8 mouse cellular contexts compared by ENCODE assay signal in genomic region chr2:167239262-167239661, GRCm38 (mm10). TPM values are rescaled to one million over a fixed set of nuclear protein-coding genes. Genes with fewer than 3 reads are reported as not detected.
DNase-seq lines count a peak whose midpoint lies in the region; ATAC-seq and TF ChIP-seq lines count a peak whose summit lies in the region.
"Had no signal": no experiment of that assay in that cellular context is flagged by ENCODE, and none has a peak within 500 bp of the region (broad histone marks: within the 10 kb centered on the region; RNA-seq: fewer than 3 reads in every experiment).

No protein-coding gene starts in this region.

- H3K4me3 ChIP-seq in kidney, adult 2 months (ENCODE audit: insufficient read depth, low read depth, low read length): peak overlapping the region; percentile 26; the same call in 1 of the 2 replicates
- peak overlapping the region; percentile 72 for H3K4me3 ChIP-seq in embryonic facial prominence, embryonic 10.5 days
- H3K4me3 ChIP-seq in liver, embryonic 13.5 days (replicated peaks): no peak overlapping the region

- TF ChIP-seq CTCF in kidney, adult 2 months (conservative IDR thresholded peaks at IDR 0.05; ENCODE audit: insufficient read depth, insufficient read length, low read depth, low read length): no peak

- H3K9ac ChIP-seq in liver, embryonic 13.5 days: no peak overlapping the region

- no peaks in the 10 kb centered on the region for H3K9me3 ChIP-seq in embryonic facial prominence, embryonic 10.5 days
- H3K9me3 ChIP-seq in liver, embryonic 13.5 days (replicated peaks): no peaks in the 10 kb centered on the region

- TF ChIP-seq POLR2A in kidney, adult 2 months (IDR thresholded peaks at IDR 0.05; ENCODE audit: low read depth, low read length): no peak

- no peak overlapping the region for H3K27ac ChIP-seq in kidney, adult 2 months (ENCODE audit: insufficient read depth, low read depth, low read length)
- peak overlapping the region; percentile 86 for H3K27ac ChIP-seq in embryonic facial prominence, embryonic 10.5 days (replicated peaks)
- H3K27ac ChIP-seq in liver, embryonic 13.5 days: no peak overlapping the region

- 51% methylated on average over 12 of the region's 12 CpGs for WGBS in kidney, adult 2 months
- WGBS in embryonic facial prominence, embryonic 10.5 days: 15% methylated on average over 12 of the region's 12 CpGs
- 31% methylated on average over 12 of the region's 12 CpGs for WGBS in liver, embryonic 13.5 days (ENCODE audit: insufficient replicate concordance)

- no peaks in the 10 kb centered on the region for H3K4me1 ChIP-seq in kidney, adult 2 months (ENCODE audit: control insufficient read depth, insufficient read depth, low read length)
- peaks cover 47% of the 10 kb centered on the region for H3K4me1 ChIP-seq in embryonic facial prominence, embryonic 10.5 days
- H3K4me1 ChIP-seq in liver, embryonic 13.5 days (replicated peaks): peaks cover 4% of the 10 kb centered on the region; the same call in 1 of the 2 replicates

- no peak for DNase-seq in kidney, adult 2 months
- no peak for DNase-seq in kidney, postnatal 25 days
- peak; percentile 75 for DNase-seq in NIH3T3 (ENCODE audit: low read depth)
- DNase-seq in embryonic facial prominence, embryonic 10.5 days (ENCODE audit: low spot score): peak; percentile 50
- no peak for DNase-seq in liver, embryonic 13.5 days
- DNase-seq in natural killer cell, adult 2 months (ENCODE audit: low spot score in 2 of 2): no peak
- DNase-seq: left cerebral cortex, postnatal 4 days had no signal

- ATAC-seq in liver, embryonic 13.5 days (ENCODE audit: low read depth): no peak
- ATAC-seq in inflammation-experienced regulatory T-cells, adult 6 months: no peak

- peak overlapping the region; percentile 54; the same call in 1 of the 2 replicates for H3K4me2 ChIP-seq in liver, embryonic 13.5 days

- no peaks in the 10 kb centered on the region for H3K27me3 ChIP-seq in kidney, adult 2 months (replicated peaks; ENCODE audit: control insufficient read depth, insufficient read depth, low read length)
- H3K27me3 ChIP-seq in embryonic facial prominence, embryonic 10.5 days (replicated peaks; ENCODE audit: low read depth, poor library complexity, severe bottlenecking): peaks cover 26% of the 10 kb centered on the region
- peaks cover 51% of the 10 kb centered on the region for H3K27me3 ChIP-seq in liver, embryonic 13.5 days

- H3K36me3 ChIP-seq in kidney, adult 2 months (ENCODE audit: control insufficient read depth, insufficient read depth, low read length): no peaks in the 10 kb centered on the region
- H3K36me3 ChIP-seq in embryonic facial prominence, embryonic 10.5 days (replicated peaks): no peaks in the 10 kb centered on the region
- no peaks in the 10 kb centered on the region for H3K36me3 ChIP-seq in liver, embryonic 13.5 days

RNA-seq across cellular contexts. Expression of gene Ptgis, which starts 1.1 kb away (rescaled TPM):
- 8.3 and 11.2 TPM in 2 replicates for polyA plus RNA-seq in kidney, adult 2 months (2012; rRNA removed)
- polyA plus RNA-seq in embryonic facial prominence, embryonic 10.5 days (2016; fragmentation: Nextera tagmentation; extraction: Ambion mirVana): 13.7 and 14.6 TPM in 2 replicates
- 1.2 and 1.4 TPM in 2 replicates for polyA plus RNA-seq in liver, embryonic 13.5 days (2015; fragmentation: Nextera tagmentation; extraction: Ambion mirVana)
- not detected for polyA plus RNA-seq in inflammation-experienced regulatory T-cells, adult 6 months (2017; shearing (Covaris generic))

RNA-seq across cellular contexts. Expression of gene Kcnb1, which starts 49.3 kb away (rescaled TPM):
- polyA plus RNA-seq in kidney, adult 2 months (2012; rRNA removed): 2.9 and 4.0 TPM in 2 replicates
- 0.40 and 0.52 TPM in 2 replicates for polyA plus RNA-seq in embryonic facial prominence, embryonic 10.5 days (2016; fragmentation: Nextera tagmentation; extraction: Ambion mirVana)
- 0.16 and 0.25 TPM in 2 replicates for polyA plus RNA-seq in liver, embryonic 13.5 days (2015; fragmentation: Nextera tagmentation; extraction: Ambion mirVana)
- 1 to 10 TPM in 1 of 3 experiments, under 1 TPM in 2; 0.87 to 1.1 (median 0.88) TPM for polyA plus RNA-seq in inflammation-experienced regulatory T-cells, adult 6 months (2017; shearing (Covaris generic))

Comparison
In these comparisons a context has a peak if more than half of its experiments do, and no peak if none do; other contexts are left out.
1. DNase-seq: peak in NIH3T3 (single experiment) and embryonic facial prominence, embryonic 10.5 days (single experiment); none in kidney, adult 2 months (single experiment), kidney, postnatal 25 days (0 of 2), liver, embryonic 13.5 days (single experiment) and natural killer cell, adult 2 months (0 of 2).